Mouse (Mus musculus) hindbrain, postnatal 0 days (tissue): ENCODE results near the gene Prnd. TPM values are rescaled to one million over a fixed set of nuclear protein-coding genes. Genes with fewer than 3 reads are reported as not detected.

ENCODE experiments used
- ATAC-seq: fragments of 200-750 bp; cut with Nextera tagmentation; 2 replicates; pipeline ENCODE4 v1.8.0; 2017; ENCODE audit warnings: mild to moderate bottlenecking, moderate TSS enrichment, moderate library complexity
- DNase-seq: peaks from one replicate; pipeline ENCODE4 v3.0.0-alpha.2; 2015; ENCODE audit warnings: low spot score
- H3K27ac ChIP-seq: fragments of 300-500 bp; sonication (generic); 2 replicates; pipeline ENCODE4 v1.5.1; 2014; ENCODE audit warnings: mild to moderate bottlenecking
- H3K27me3 ChIP-seq: fragments of 300-500 bp; sonication (generic); 2 replicates; pipeline ENCODE4 v1.6.1; 2014; ENCODE audit warnings: low read length, mixed read lengths; ENCODE audit not compliant: insufficient read depth
- H3K36me3 ChIP-seq: fragments of 300-500 bp; sonication (generic); 2 replicates; pipeline ENCODE4 v1.6.1; 2014; ENCODE audit warnings: low read length, mixed read lengths; ENCODE audit not compliant: insufficient read depth
- H3K4me1 ChIP-seq: fragments of 300-500 bp; sonication (generic); 2 replicates; pipeline ENCODE4 v1.6.1; 2014; ENCODE audit warnings: antibody characterized with exemption, low read length, mixed read lengths; ENCODE audit not compliant: insufficient read depth
- H3K4me2 ChIP-seq: fragments of 300-500 bp; sonication (generic); 2 replicates; pipeline ENCODE4 v1.6.1; 2014; ENCODE audit warnings: low read depth, mild to moderate bottlenecking, low read length, moderate library complexity, mixed read lengths
- H3K4me3 ChIP-seq: fragments of 300-500 bp; sonication (generic); 2 replicates; pipeline ENCODE4 v1.5.1; 2014; ENCODE audit warnings: low read length
- H3K9ac ChIP-seq: fragments of 300-500 bp; sonication (generic); replicated peaks from 2 replicates; pipeline ENCODE4 v1.6.1; 2014; ENCODE audit warnings: mild to moderate bottlenecking, low read length, moderate library complexity, mixed read lengths
- H3K9me3 ChIP-seq: fragments of 300-500 bp; sonication (generic); 2 replicates; pipeline ENCODE4 v1.6.1; 2016; ENCODE audit warnings: low read length, mixed read lengths
- CTCF ChIP-seq: IDR thresholded peaks from 2 replicates; pipeline ENCODE4 v1.5.1; 2016; ENCODE audit warnings: antibody characterized with exemption, control low read depth, low read depth
- WGBS: fragments of 180-500 bp; shearing (Covaris S2); extraction: QIAGEN DNeasy Blood & Tissue Kit; methylation state at CpG from one replicate; pipeline ENCODE4 v1.1.7; 2014; 5-methylcytosine and 5-hydroxymethylcytosine counted together
- polyA plus RNA-seq: library from polyadenylated mRNA; unstranded; fragments of >200 nt; fragmentation: Nextera tagmentation; extraction: Ambion mirVana; gene quantifications from 2 replicates; pipeline ENCODE4 v1.2.1, GENCODE M21; 2015
- total RNA-seq: library from RNA; depleted of rRNA; stranded (reverse); fragments of >200 nt; gene quantifications from 2 replicates; pipeline ENCODE4 v1.2.3, GENCODE M21; 2014

Prnd gene
- total and polyA plus RNA-seq, 2 experiments from 2014 or later = 4.4 to 6.4 TPM

GRCm38 (mm10) chr2:131912526-131913258 is 38.0 kb upstream of the Prnd start:
- 79% methylated on average over 8 of the region's 8 CpGs for WGBS
- Histone ChIP-seq H3K4me1 (peaks cover 14% of the 10 kb centered on the region), H3K36me3 (peaks cover 15% of the 10 kb centered on the region), H3K4me3 (no peak overlapping the region; the same call in 1 of the 2 replicates), H3K9me3 (no peaks in the 10 kb centered on the region), H3K9ac (no peak overlapping the region), H3K4me2 (peak overlapping the region; percentile 72), H3K27ac (no peak overlapping the region), H3K27me3 (no peaks in the 10 kb centered on the region)
- DNase-seq (no peak), ATAC-seq (no peak)
- TF ChIP-seq CTCF = no peak

- H3K9ac ChIP-seq = no peak overlapping the region
- DNase-seq (no peak), ATAC-seq (no peak)
- no peaks in the 10 kb centered on the region for H3K9me3 ChIP-seq
- peak overlapping the region; percentile 64 for H3K27ac ChIP-seq
- no peaks in the 10 kb centered on the region; the same call in 1 of the 2 replicates for H3K4me1 ChIP-seq
- H3K4me3 ChIP-seq = no peak overlapping the region
- H3K27me3 ChIP-seq = no peaks in the 10 kb centered on the region
- peaks cover 11% of the 10 kb centered on the region; the same call in 1 of the 2 replicates for H3K36me3 ChIP-seq
- 67% methylated on average over 7 of the region's 7 CpGs for WGBS
- TF ChIP-seq CTCF = no peak
- no peak overlapping the region for H3K4me2 ChIP-seq
Measured at GRCm38 (mm10) chr2:131932275-131932902, 18.3 kb upstream of the Prnd start.

DNA sequence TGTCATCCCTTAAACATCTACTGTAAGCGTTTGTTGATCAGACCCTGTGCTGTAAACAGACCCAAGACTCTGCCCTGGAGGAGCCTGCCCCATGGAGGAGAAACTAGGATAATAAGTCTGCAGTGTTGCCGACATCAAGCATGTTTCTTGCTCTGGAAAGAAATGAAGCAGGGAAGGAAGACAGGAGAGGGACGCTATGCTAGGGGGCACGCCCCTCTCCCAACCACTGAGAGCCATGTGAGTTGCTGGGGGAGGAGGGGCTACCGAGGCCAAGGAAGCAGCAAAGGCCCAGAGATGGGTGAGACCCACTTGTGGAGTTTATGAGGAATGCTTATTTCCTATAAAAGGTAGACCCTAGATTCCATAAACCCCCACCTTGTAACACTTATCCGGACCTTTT is 17.6 kb upstream of the Prnd start:
- no peak overlapping the region for H3K9ac ChIP-seq
- no peak for DNase-seq
- H3K27me3 ChIP-seq = no peaks in the 10 kb centered on the region
- H3K36me3 ChIP-seq = peaks cover 12% of the 10 kb centered on the region; the same call in 1 of the 2 replicates
- no peak overlapping the region for H3K4me2 ChIP-seq
- WGBS = 36% methylated on average over 6 of the region's 6 CpGs
- ATAC-seq = peak; percentile 30; the same call in 1 of the 2 replicates
- 0 out of 2 replicates have a peak, but pooled peaks have one; percentile 7 for TF ChIP-seq CTCF
- no peak overlapping the region for H3K4me3 ChIP-seq
- no peaks in the 10 kb centered on the region for H3K9me3 ChIP-seq
- peak overlapping the region; percentile 64 for H3K27ac ChIP-seq
- H3K4me1 ChIP-seq = no peaks in the 10 kb centered on the region; the same call in 1 of the 2 replicates

- Histone ChIP-seq H3K9me3 (no peaks in the 10 kb centered on the region), H3K27ac (peak overlapping the region; percentile 64), H3K4me3 (no peak overlapping the region), H3K9ac (no peak overlapping the region), H3K4me1 (no peaks in the 10 kb centered on the region; the same call in 1 of the 2 replicates), H3K36me3 (peaks cover 12% of the 10 kb centered on the region; the same call in 1 of the 2 replicates), H3K4me2 (no peak overlapping the region), H3K27me3 (no peaks in the 10 kb centered on the region)
- no peak for TF ChIP-seq CTCF
- DNase-seq (peak; percentile 35), ATAC-seq (peak; percentile 85)
- 41% methylated on average over 3 of the region's 3 CpGs for WGBS
Measured at GRCm38 (mm10) chr2:131933598-131933997, 17.1 kb upstream of the Prnd start.

DNA sequence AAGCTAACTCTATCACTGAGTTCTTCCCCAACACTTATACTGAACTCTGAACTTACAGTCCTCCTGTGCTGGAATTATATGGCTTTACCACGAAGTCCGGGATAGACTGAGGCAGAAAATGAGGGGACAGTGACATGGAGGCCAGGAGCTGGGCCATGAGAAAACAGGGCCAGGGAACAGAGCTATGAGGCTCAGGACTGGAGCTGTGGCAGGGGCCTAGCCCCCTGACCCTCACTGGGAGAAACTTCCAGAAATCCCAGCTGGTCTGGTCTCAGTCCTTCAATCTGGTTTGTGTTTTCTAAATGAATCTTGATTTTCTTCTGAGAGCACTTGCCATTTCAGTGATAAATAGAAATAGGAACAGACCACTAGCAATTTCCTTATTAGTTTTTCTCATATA is 16.4 kb upstream of the Prnd start:
- H3K4me2 ChIP-seq = no peak overlapping the region
- 92% methylated on average over 2 of the region's 2 CpGs for WGBS
- peaks cover 12% of the 10 kb centered on the region; the same call in 1 of the 2 replicates for H3K36me3 ChIP-seq
- H3K27me3 ChIP-seq = no peaks in the 10 kb centered on the region
- TF ChIP-seq CTCF = no peak
- DNase-seq (no peak), ATAC-seq (no peak)
- no peaks in the 10 kb centered on the region for H3K9me3 ChIP-seq
- no peak overlapping the region for H3K9ac ChIP-seq
- no peaks in the 10 kb centered on the region; the same call in 1 of the 2 replicates for H3K4me1 ChIP-seq
- no peak overlapping the region for H3K4me3 ChIP-seq
- H3K27ac ChIP-seq = peak overlapping the region; percentile 64; the same call in 1 of the 2 replicates

GRCm38 (mm10) chr2:131935390-131936105 is 15.1 kb upstream of the Prnd start:
- 83% methylated on average over 10 of the region's 10 CpGs for WGBS
- Histone ChIP-seq H3K27me3 (no peaks in the 10 kb centered on the region), H3K9ac (no peak overlapping the region), H3K27ac (no peak overlapping the region), H3K4me1 (no peaks in the 10 kb centered on the region; the same call in 1 of the 2 replicates), H3K4me3 (no peak overlapping the region), H3K9me3 (no peaks in the 10 kb centered on the region), H3K4me2 (no peak overlapping the region), H3K36me3 (peaks cover 12% of the 10 kb centered on the region; the same call in 1 of the 2 replicates)
- TF ChIP-seq CTCF = peak; percentile 50
- DNase-seq = no peak
- 0 out of 2 replicates have a peak, but pooled peaks have one; percentile 21 for ATAC-seq
